Mouse (Mus musculus): ENCODE results near the gene Bin2. TPM values are rescaled to one million over a fixed set of nuclear protein-coding genes. Genes with fewer than 3 reads are reported as not detected.
A peak's percentile ranks its signal among the peaks of the same experiment; 100 is the strongest.
"Not testable (repeated sequence)": the region's sequence is repeated elsewhere in the genome, so short reads cannot be mapped to it uniquely, and the experiment has no call there.

The Bin2 gene
- polyA plus RNA-seq, 1 experiment: 6.5 TPM

GRCm38 (mm10) chr15:100650111-100650510 lies 19.2 kb downstream of the Bin2 start:
- DNase-seq (ENCODE audit: low spot score): no peak

GRCm38 (mm10) chr15:100646161-100646560 lies 23.2 kb downstream of the Bin2 start:
- DNase-seq (ENCODE audit: low spot score): no peak

- DNase-seq (ENCODE audit: low spot score): no peak
Measured at GRCm38 (mm10) chr15:100642451-100642850, 26.9 kb downstream of the Bin2 start.

GRCm38 (mm10) chr15:100641226-100641810 lies 28.0 kb downstream of the Bin2 start:
- no peak for DNase-seq (ENCODE audit: low spot score)

- no peak for DNase-seq (ENCODE audit: low spot score)
Measured at GRCm38 (mm10) chr15:100639972-100640750, 29.2 kb downstream of the Bin2 start.

GRCm38 (mm10) chr15:100637661-100638060 lies 31.7 kb downstream of the Bin2 start:
- DNase-seq (ENCODE audit: low spot score): no peak

- DNase-seq (ENCODE audit: low spot score): peak; percentile 67
Measured at GRCm38 (mm10) chr15:100636700-100637501, 32.5 kb downstream of the Bin2 start, which contains the start of gene Smagp. TSS of gene Smagp (minus strand) at chr15:100636940.

- no peak for DNase-seq (ENCODE audit: low spot score)
Measured at GRCm38 (mm10) chr15:100635851-100636645, 33.3 kb downstream of the Bin2 start.

- no peak for DNase-seq (ENCODE audit: low spot score)
Measured at GRCm38 (mm10) chr15:100635239-100635638, 34.1 kb downstream of the Bin2 start.

GRCm38 (mm10) chr15:100633341-100633740 lies 36.0 kb downstream of the Bin2 start:
- DNase-seq (ENCODE audit: low spot score): no peak

- no peak for DNase-seq (ENCODE audit: low spot score)
Measured at GRCm38 (mm10) chr15:100632323-100632722, 37.0 kb downstream of the Bin2 start.

GRCm38 (mm10) chr15:100631454-100632170 lies 37.7 kb downstream of the Bin2 start:
- no peak for DNase-seq (ENCODE audit: low spot score)

GRCm38 (mm10) chr15:100630126-100630525 lies 39.2 kb downstream of the Bin2 start:
- DNase-seq (ENCODE audit: low spot score): no peak

GRCm38 (mm10) chr15:100628797-100629196 lies 40.6 kb downstream of the Bin2 start:
- no peak for DNase-seq (ENCODE audit: low spot score)

- DNase-seq (ENCODE audit: low spot score): no peak
Measured at GRCm38 (mm10) chr15:100627774-100628370, 41.5 kb downstream of the Bin2 start.

- DNase-seq (ENCODE audit: low spot score): no peak
Measured at GRCm38 (mm10) chr15:100627287-100627686, 42.1 kb downstream of the Bin2 start.

GRCm38 (mm10) chr15:100624435-100624834 lies 44.9 kb downstream of the Bin2 start:
- no peak for DNase-seq (ENCODE audit: low spot score)

GRCm38 (mm10) chr15:100623754-100624153 lies 45.6 kb downstream of the Bin2 start:
- no peak for DNase-seq (ENCODE audit: low spot score)

- DNase-seq (ENCODE audit: low spot score): no peak
Measured at GRCm38 (mm10) chr15:100622164-100622563, 47.2 kb downstream of the Bin2 start.

GRCm38 (mm10) chr15:100621671-100622070 lies 47.7 kb downstream of the Bin2 start:
- DNase-seq (ENCODE audit: low spot score): not testable (repeated sequence)

- DNase-seq (ENCODE audit: low spot score): no peak
Measured at GRCm38 (mm10) chr15:100619200-100619599, 50.2 kb downstream of the Bin2 start.
